Mouse (Mus musculus) limb, embryonic 14.5 days (tissue): ENCODE results near the gene Llgl2. TPM values are rescaled to one million over a fixed set of nuclear protein-coding genes. Genes with fewer than 3 reads are reported as not detected.

Experiments used
- ATAC-seq: fragments of 200-750 bp; cut with Nextera tagmentation; 2 replicates; pipeline ENCODE4 v1.8.0; 2017; ENCODE audit warnings: low read depth, moderate number of reproducible peaks, moderate TSS enrichment; ENCODE audit not compliant: low FRiP score
- DNase-seq: peaks from one replicate; pipeline ENCODE4 v3.0.0-alpha.2; 2015; ENCODE audit warnings: low spot score
- H3K27ac ChIP-seq: fragments of 300-500 bp; sonication (generic); replicated peaks from 2 replicates; pipeline ENCODE4 v1.5.1; 2014; ENCODE audit warnings: low read depth, mild to moderate bottlenecking, low read length, moderate library complexity, mixed read lengths
- H3K27me3 ChIP-seq: fragments of 300-500 bp; sonication (generic); 2 replicates; pipeline ENCODE4 v1.6.1; 2014; ENCODE audit warnings: low read length, mixed read lengths; ENCODE audit not compliant: control insufficient read depth, insufficient read depth
- H3K36me3 ChIP-seq: fragments of 300-500 bp; sonication (generic); 2 replicates; pipeline ENCODE4 v1.6.1; 2014; ENCODE audit warnings: mild to moderate bottlenecking, low read length, moderate library complexity, mixed read lengths; ENCODE audit not compliant: control insufficient read depth, insufficient read depth
- H3K4me1 ChIP-seq: fragments of 300-500 bp; sonication (generic); 2 replicates; pipeline ENCODE4 v1.6.1; 2014; ENCODE audit warnings: antibody characterized with exemption, low read length, mixed read lengths; ENCODE audit not compliant: control insufficient read depth, insufficient read depth
- H3K4me2 ChIP-seq: fragments of 300-500 bp; sonication (generic); replicated peaks from 2 replicates; pipeline ENCODE4 v1.6.1; 2014; ENCODE audit warnings: low read depth, mild to moderate bottlenecking, low read length, moderate library complexity; ENCODE audit not compliant: severe bottlenecking
- H3K4me3 ChIP-seq: fragments of 300-500 bp; sonication (generic); replicated peaks from 2 replicates; pipeline ENCODE4 v1.5.1; 2014; ENCODE audit warnings: low read length
- H3K9ac ChIP-seq: fragments of 300-500 bp; sonication (generic); 2 replicates; pipeline ENCODE4 v1.6.1; 2014; ENCODE audit warnings: mild to moderate bottlenecking, low read depth, low read length, moderate library complexity; ENCODE audit not compliant: severe bottlenecking
- H3K9me3 ChIP-seq: fragments of 300-500 bp; sonication (generic); 2 replicates; pipeline ENCODE4 v1.6.1; 2016; ENCODE audit warnings: low read length; ENCODE audit not compliant: control insufficient read depth
- POLR2A ChIP-seq: fragments of 200-500 bp; IDR thresholded peaks from 2 replicates; pipeline ENCODE4 v1.8.0; 2012; ENCODE audit warnings: inconsistent platforms, mild to moderate bottlenecking, moderate library complexity, borderline replicate concordance; ENCODE audit not compliant: insufficient read depth, insufficient read length; ENCODE audit errors: extremely low read depth
- WGBS: fragments of 180-500 bp; shearing (Covaris S2); extraction: QIAGEN DNeasy Blood & Tissue Kit; methylation state at CpG from one replicate; pipeline ENCODE4 v1.1.7; 2014; 5-methylcytosine and 5-hydroxymethylcytosine counted together
- polyA plus RNA-seq, 2 experiments: library from polyadenylated mRNA; depleted of rRNA in 1 of 2; stranded (reverse) in 1 of 2; unstranded in 1 of 2; fragments of >200 nt; fragmentation: Nextera tagmentation in 1 of 2; extraction: Ambion mirVana in 1 of 2; gene quantifications; 2 replicates each; pipeline versions ENCODE4 v1.2.1 to v1.2.3; 2012 to 2014

Llgl2 gene
- polyA plus RNA-seq, 2 experiments = 11.2 to 12.3 TPM

DNA sequence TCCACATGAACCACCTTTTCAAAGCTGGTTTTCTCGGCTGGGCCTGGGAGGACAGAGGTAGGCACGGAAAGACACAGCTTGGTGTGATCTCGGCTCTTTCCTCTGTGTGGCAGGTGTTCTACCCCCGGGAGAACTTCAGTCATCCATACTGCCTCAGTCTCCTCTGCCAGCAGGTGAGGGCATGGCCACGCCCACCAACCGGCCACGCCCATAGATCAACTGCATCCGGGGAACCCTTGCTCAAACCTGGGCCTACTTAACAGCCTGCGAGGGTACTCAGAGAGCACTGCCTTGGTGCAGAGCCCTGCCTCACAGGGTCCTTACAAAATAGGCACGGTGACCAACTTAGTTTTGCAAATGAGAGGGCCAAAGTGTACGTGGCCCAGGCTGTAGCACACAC lies 61.4 kb downstream of the Llgl2 start:
- no peak for TF ChIP-seq POLR2A
- Histone ChIP-seq H3K36me3 (no peaks in the 10 kb centered on the region), H3K9ac (no peak overlapping the region), H3K27me3 (0 out of 2 replicates have a peak, but pooled peaks cover 12% of the 10 kb centered on the region), H3K4me1 (no peaks in the 10 kb centered on the region), H3K4me2 (no peak overlapping the region), H3K27ac (no peak overlapping the region), H3K4me3 (no peak overlapping the region), H3K9me3 (no peaks in the 10 kb centered on the region)
- 73% methylated on average over 10 of the region's 11 CpGs for WGBS
- no peak for DNase-seq
- ATAC-seq = no peak

- ATAC-seq = no peak
- no peak for DNase-seq
- no peak for TF ChIP-seq POLR2A
These were observed 62.6 kb downstream of the Llgl2 start for GRCm38 (mm10) chr11:115886446-115886845.

GRCm38 (mm10) chr11:115888020-115888419 lies 64.2 kb downstream of the Llgl2 start:
- H3K27ac ChIP-seq = no peak overlapping the region
- no peak overlapping the region for H3K4me2 ChIP-seq
- H3K9ac ChIP-seq = no peak overlapping the region
- no peaks in the 10 kb centered on the region for H3K4me1 ChIP-seq
- H3K27me3 ChIP-seq = 0 out of 2 replicates have a peak, but pooled peaks cover 6% of the 10 kb centered on the region
- peaks cover 3% of the 10 kb centered on the region; the same call in 1 of the 2 replicates for H3K36me3 ChIP-seq
- DNase-seq = no peak
- H3K9me3 ChIP-seq = no peaks in the 10 kb centered on the region
- ATAC-seq = no peak
- H3K4me3 ChIP-seq = no peak overlapping the region
- TF ChIP-seq POLR2A = no peak
- WGBS = 78% methylated on average over 5 of the region's 5 CpGs

More at GRCm38 (mm10) chr11:115886446-115886845, 62.6 kb downstream of the Llgl2 start:
- H3K4me2 ChIP-seq = no peak overlapping the region
- no peak overlapping the region for H3K9ac ChIP-seq
- no peak overlapping the region for H3K4me3 ChIP-seq
- no peaks in the 10 kb centered on the region for H3K4me1 ChIP-seq
- no peaks in the 10 kb centered on the region for H3K9me3 ChIP-seq
- no peak overlapping the region for H3K27ac ChIP-seq
- WGBS = 86% methylated on average over 10 of the region's 11 CpGs
- H3K27me3 ChIP-seq = 0 out of 2 replicates have a peak, but pooled peaks cover 12% of the 10 kb centered on the region
- H3K36me3 ChIP-seq = no peaks in the 10 kb centered on the region

DNA sequence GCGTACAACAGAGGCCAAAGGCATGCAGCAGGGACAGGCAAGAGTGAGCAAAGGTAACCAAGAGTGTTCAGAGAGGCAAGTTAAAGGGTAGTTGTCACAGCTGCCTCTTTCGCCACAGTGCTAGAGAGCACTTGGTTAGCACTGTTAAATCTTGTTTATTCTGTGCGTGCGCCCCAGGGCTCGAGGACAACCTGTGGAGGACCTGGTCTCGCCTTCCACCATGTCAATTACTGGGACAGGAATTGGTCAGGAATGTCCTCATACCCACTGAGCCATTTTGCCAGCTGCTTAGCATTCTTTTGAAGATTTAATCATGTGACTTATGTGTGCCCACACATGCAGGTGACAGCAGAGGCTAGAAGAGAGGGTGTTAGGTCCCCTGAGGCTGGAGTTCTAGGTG lies 65.3 kb downstream of the Llgl2 start:
- no peak overlapping the region for H3K27ac ChIP-seq
- no peak overlapping the region for H3K4me2 ChIP-seq
- H3K9ac ChIP-seq = no peak overlapping the region
- no peaks in the 10 kb centered on the region for H3K9me3 ChIP-seq
- H3K4me1 ChIP-seq = no peaks in the 10 kb centered on the region
- peaks cover 13% of the 10 kb centered on the region for H3K36me3 ChIP-seq
- WGBS = 74% methylated on average over 6 of the region's 6 CpGs
- H3K27me3 ChIP-seq = no peaks in the 10 kb centered on the region
- H3K4me3 ChIP-seq = no peak overlapping the region
- no peak for ATAC-seq
- DNase-seq = no peak
- TF ChIP-seq POLR2A = no peak

GRCm38 (mm10) chr11:115892213-115892612 lies 68.4 kb downstream of the Llgl2 start:
- Histone ChIP-seq H3K4me3 (no peak overlapping the region), H3K9me3 (no peaks in the 10 kb centered on the region), H3K36me3 (peaks cover 30% of the 10 kb centered on the region), H3K27me3 (no peaks in the 10 kb centered on the region), H3K4me2 (no peak overlapping the region), H3K4me1 (no peaks in the 10 kb centered on the region), H3K9ac (no peak overlapping the region), H3K27ac (no peak overlapping the region)
- WGBS = 72% methylated on average over 6 of the region's 6 CpGs
- TF ChIP-seq POLR2A = no peak
- DNase-seq (no peak), ATAC-seq (no peak)

DNA sequence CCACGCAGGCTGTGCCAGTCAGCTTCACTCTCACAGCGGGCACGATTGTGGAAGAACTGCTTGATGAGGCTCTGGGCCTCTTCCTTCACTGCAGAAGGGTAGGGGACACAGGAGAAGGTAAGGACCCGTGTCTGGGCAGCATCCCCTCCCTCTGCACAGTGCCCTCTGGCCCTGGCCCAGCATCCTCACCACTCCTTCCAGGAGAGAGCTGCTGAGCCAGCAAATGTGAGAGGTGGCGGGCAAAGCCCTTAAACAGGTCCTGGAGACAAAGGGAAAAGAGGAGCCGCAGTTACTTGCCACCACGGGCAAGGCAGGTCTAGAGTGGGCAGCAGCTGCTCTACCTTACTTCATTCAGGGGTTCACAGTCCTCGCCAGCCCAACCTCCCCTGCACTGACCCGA lies 69.2 kb downstream of the Llgl2 start:
- DNase-seq (no peak), ATAC-seq (no peak)
- H3K27ac ChIP-seq = no peak overlapping the region
- H3K9me3 ChIP-seq = no peaks in the 10 kb centered on the region
- H3K9ac ChIP-seq = no peak overlapping the region
- no peak overlapping the region for H3K4me2 ChIP-seq
- WGBS = 89% methylated on average over 9 of the region's 9 CpGs
- H3K27me3 ChIP-seq = no peaks in the 10 kb centered on the region
- no peak for TF ChIP-seq POLR2A
- peaks cover 33% of the 10 kb centered on the region for H3K36me3 ChIP-seq
- H3K4me1 ChIP-seq = no peaks in the 10 kb centered on the region
- H3K4me3 ChIP-seq = no peak overlapping the region
